9 mouse cellular contexts compared by ENCODE assay signal in genomic region chr9:23027377-23028313, GRCm38 (mm10).
DNase-seq lines count a peak whose midpoint lies in the region; ATAC-seq lines count a peak whose summit lies in the region.
"Had no signal": no experiment of that assay in that cellular context is flagged by ENCODE, and none has a peak within 500 bp of the region (broad histone marks: within the 10 kb centered on the region; RNA-seq: fewer than 3 reads in every experiment).

No protein-coding gene starts in this region.

- no peak overlapping the region for H3K4me2 ChIP-seq in liver, embryonic 11.5 days
- no peak overlapping the region for H3K4me2 ChIP-seq in forebrain, embryonic 16.5 days (ENCODE audit: low read length)
- no peak overlapping the region for H3K4me2 ChIP-seq in midbrain, embryonic 13.5 days (replicated peaks)
- H3K4me2 ChIP-seq: lung, embryonic 15.5 days had no signal

- 69% methylated on average over 9 of the region's 9 CpGs for WGBS in liver, embryonic 11.5 days
- WGBS in forebrain, embryonic 16.5 days = 39% methylated on average over 9 of the region's 9 CpGs
- WGBS in midbrain, embryonic 13.5 days = 29% methylated on average over 9 of the region's 9 CpGs

- no peaks in the 10 kb centered on the region for H3K27me3 ChIP-seq in liver, embryonic 11.5 days (replicated peaks; ENCODE audit: control insufficient read depth, insufficient read depth, low read length)
- H3K27me3 ChIP-seq in forebrain, embryonic 16.5 days (replicated peaks; ENCODE audit: control insufficient read depth, insufficient read depth, low read length) = no peaks in the 10 kb centered on the region
- peaks cover 18% of the 10 kb centered on the region for H3K27me3 ChIP-seq in midbrain, embryonic 13.5 days
- H3K27me3 ChIP-seq: lung, embryonic 15.5 days had no signal

- peak; percentile 34 for DNase-seq in liver
- no peak for DNase-seq in liver, embryonic 11.5 days (ENCODE audit: low spot score)
- peak; percentile 24 for DNase-seq in c-Kit-positive CD71-negative TER-119-negative erythroid progenitor cells, embryonic 14.5 days (ENCODE audit: low read depth)
- peak; percentile 50 for DNase-seq in induced T-regulatory cell, adult 2 months (ENCODE audit: low read depth)
- DNase-seq in left cerebral cortex, adult 18-20 months (ENCODE audit: low spot score in 2 of 2) = peak; percentile 70 to 78
- peak; percentile 37 for DNase-seq in thymus, postnatal 14 days

- no peak overlapping the region for H3K9ac ChIP-seq in liver, embryonic 11.5 days (ENCODE audit: low read depth, low read length)
- 0 out of 2 replicates have a peak overlapping the region, but pooled peaks have one; percentile 4 for H3K9ac ChIP-seq in forebrain, embryonic 16.5 days (replicated peaks; ENCODE audit: low read depth, low read length)
- no peak overlapping the region for H3K9ac ChIP-seq in midbrain, embryonic 13.5 days (replicated peaks)
- H3K9ac ChIP-seq: lung, embryonic 15.5 days had no signal

- no peak for ATAC-seq in liver, embryonic 11.5 days (replicated peaks; ENCODE audit: low FRiP score)
- ATAC-seq in forebrain, embryonic 16.5 days = peak; percentile 78
- peak; percentile 73 for ATAC-seq in midbrain, embryonic 13.5 days

- no peaks in the 10 kb centered on the region for H3K4me1 ChIP-seq in liver, embryonic 11.5 days (replicated peaks; ENCODE audit: control insufficient read depth, insufficient read depth, low read length)
- H3K4me1 ChIP-seq in forebrain, embryonic 16.5 days (replicated peaks; ENCODE audit: control insufficient read depth, insufficient read depth, low read length) = peaks cover 5% of the 10 kb centered on the region
- peaks cover 7% of the 10 kb centered on the region; the same call in 1 of the 2 replicates for H3K4me1 ChIP-seq in midbrain, embryonic 13.5 days (replicated peaks)

- no peak overlapping the region for H3K4me3 ChIP-seq in liver, embryonic 11.5 days (ENCODE audit: low read depth, low read length)
- H3K4me3 ChIP-seq in forebrain, embryonic 16.5 days (replicated peaks; ENCODE audit: low read length) = no peak overlapping the region
- H3K4me3 ChIP-seq in midbrain, embryonic 13.5 days (replicated peaks) = no peak overlapping the region
- H3K4me3 ChIP-seq: lung, embryonic 15.5 days had no signal

- no peaks in the 10 kb centered on the region for H3K36me3 ChIP-seq in liver, embryonic 11.5 days (ENCODE audit: control insufficient read depth, insufficient read depth, low read length)
- no peaks in the 10 kb centered on the region for H3K36me3 ChIP-seq in forebrain, embryonic 16.5 days (ENCODE audit: control insufficient read depth, insufficient read depth)
- H3K36me3 ChIP-seq in midbrain, embryonic 13.5 days = no peaks in the 10 kb centered on the region
- H3K36me3 ChIP-seq: lung, embryonic 15.5 days had no signal

- H3K27ac ChIP-seq in liver, embryonic 11.5 days (ENCODE audit: low read depth, low read length) = no peak overlapping the region
- H3K27ac ChIP-seq in forebrain, embryonic 16.5 days (ENCODE audit: low read length) = no peak overlapping the region
- no peak overlapping the region for H3K27ac ChIP-seq in midbrain, embryonic 13.5 days
- H3K27ac ChIP-seq: lung, embryonic 15.5 days had no signal

- no peaks in the 10 kb centered on the region for H3K9me3 ChIP-seq in liver, embryonic 11.5 days (ENCODE audit: control insufficient read depth, low read length)
- no peaks in the 10 kb centered on the region for H3K9me3 ChIP-seq in forebrain, embryonic 16.5 days (ENCODE audit: control insufficient read depth, low read length)
- no peaks in the 10 kb centered on the region for H3K9me3 ChIP-seq in midbrain, embryonic 13.5 days
- H3K9me3 ChIP-seq: lung, embryonic 15.5 days had no signal
